Mouse (Mus musculus) spleen, postnatal 36 days (tissue): ENCODE measurements at regions not wholly inside any gene's neighbourhood (a gene's known extent, or its start where the extent isn't known, plus 50 kb on each side); places are given as distances from the start of the nearest gene placed in this dataset.
"Not testable (repeated sequence)": the region's sequence is repeated elsewhere in the genome, so short reads cannot be mapped to it uniquely, and the experiment has no call there.

Experiments used
- DNase-seq, 2 experiments: peaks; one replicate each; pipeline ENCODE4 v3.0.0; 2022; ENCODE audit warnings: low spot score in 2 of 2, mixed read lengths in 1 of 2

- DNase-seq: no peak
These were observed 158.3 kb upstream of the Ptprz1 start for GRCm38 (mm10) chr6:22716864-22717557.

- DNase-seq: no peak
These were observed 159.0 kb upstream of the Ptprz1 start for GRCm38 (mm10) chr6:22716144-22716856.

GRCm38 (mm10) chr6:22698187-22698586 lies 177.1 kb upstream of the Ptprz1 start:
- DNase-seq: no peak

GRCm38 (mm10) chr6:22688678-22689126 lies 186.6 kb upstream of the Ptprz1 start:
- DNase-seq: no peak

GRCm38 (mm10) chr6:22674586-22674929 lies 200.7 kb upstream of the Ptprz1 start:
- no peak for DNase-seq

GRCm38 (mm10) chr6:22673919-22674585 lies 201.2 kb upstream of the Ptprz1 start:
- no peak for DNase-seq

- DNase-seq: no peak
These were observed 203.8 kb upstream of the Ptprz1 start for GRCm38 (mm10) chr6:22671524-22671923.

- no peak for DNase-seq
These were observed 206.9 kb upstream of the Ptprz1 start for GRCm38 (mm10) chr6:22668190-22668975.

GRCm38 (mm10) chr6:22657401-22657800 lies 217.9 kb upstream of the Ptprz1 start:
- DNase-seq: not testable (repeated sequence)

- no peak for DNase-seq
These were observed 235.2 kb upstream of the Ptprz1 start for GRCm38 (mm10) chr6:22640100-22640499.

- DNase-seq: no peak
These were observed 240.2 kb upstream of the Ptprz1 start for GRCm38 (mm10) chr6:22635141-22635540.

GRCm38 (mm10) chr6:22634740-22635139 lies 240.6 kb upstream of the Ptprz1 start:
- DNase-seq: no peak

GRCm38 (mm10) chr6:22591592-22591991 lies 235.5 kb upstream of the Fam3c start:
- no peak for DNase-seq

- DNase-seq: no peak
These were observed 228.8 kb upstream of the Fam3c start for GRCm38 (mm10) chr6:22584851-22585250.

- no peak for DNase-seq
These were observed 216.9 kb upstream of the Fam3c start for GRCm38 (mm10) chr6:22572925-22573324.

GRCm38 (mm10) chr6:22567891-22568290 lies 211.8 kb upstream of the Fam3c start:
- DNase-seq: no peak

GRCm38 (mm10) chr6:22548296-22549245 lies 192.5 kb upstream of the Fam3c start:
- DNase-seq: no peak

GRCm38 (mm10) chr6:22541603-22542002 lies 185.6 kb upstream of the Fam3c start:
- no peak for DNase-seq

- no peak for DNase-seq
These were observed 182.2 kb upstream of the Fam3c start for GRCm38 (mm10) chr6:22538254-22538653.

GRCm38 (mm10) chr6:22524384-22524783 lies 168.3 kb upstream of the Fam3c start:
- DNase-seq: no peak
